Mouse (Mus musculus): ENCODE results near the gene Klhl31.

Gene Klhl31

DNA sequence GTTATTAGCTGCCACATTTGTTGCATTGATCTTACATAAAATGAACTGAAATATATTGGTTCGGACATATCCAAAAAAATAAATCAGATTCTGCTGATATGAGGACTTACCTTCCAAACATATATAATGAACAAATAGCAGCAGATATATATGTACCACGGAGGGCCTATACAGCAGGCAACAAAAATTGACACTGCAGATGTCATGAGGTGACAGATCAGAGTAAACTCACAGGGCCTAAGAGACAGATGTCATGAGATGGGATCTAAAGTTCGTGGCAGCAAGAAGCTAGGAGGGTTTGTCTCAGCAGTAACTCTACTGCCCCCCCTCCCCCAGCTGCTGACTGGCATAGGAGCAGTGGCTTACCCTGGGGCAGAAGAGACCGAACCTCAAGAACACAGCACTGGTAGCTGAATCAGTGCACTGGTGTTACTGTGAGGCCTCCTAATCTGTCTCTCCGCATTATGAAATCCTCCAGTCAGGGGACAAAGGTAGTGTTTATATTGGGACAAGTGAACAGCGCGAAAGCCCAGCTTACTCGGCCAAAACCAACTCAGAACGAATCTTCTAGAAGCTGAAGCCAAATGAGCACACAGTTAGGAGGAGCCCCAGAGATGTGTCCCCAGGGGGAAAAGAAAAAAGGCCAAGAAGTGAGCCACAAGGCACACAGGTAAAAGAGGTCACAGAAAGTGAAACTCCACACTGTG, 71.3 kb downstream of the Klhl31 start:
- no peak for DNase-seq

GRCm38 (mm10) chr9:77708950-77709349, 72.7 kb downstream of the Klhl31 start:
- no peak for DNase-seq

Measured in thymus, postnatal 4 days (tissue).